Mouse (Mus musculus) naive thymus-derived CD4-positive, alpha-beta T cell, adult 5 months (primary cell): Measurements from ENCODE around the gene Enoph1. TPM values are rescaled to one million over a fixed set of nuclear protein-coding genes. Genes with fewer than 3 reads are reported as not detected.

Experiments used
- polyA plus RNA-seq: library from polyadenylated mRNA; unstranded; fragments of 100-300 nt; shearing (Covaris generic); gene quantifications from one replicate; pipeline ENCODE4 v1.2.1, GENCODE M21; 2017

Gene Enoph1
- polyA plus RNA-seq: 27.9 TPM

GRCm38 (mm10) chr5:100039602-100040142 is at the start of gene Enoph1, which contains the start of gene Hnrnpdl:
Gene Enoph1, plus strand, starts transcription at chr5:100039985.
Gene Hnrnpdl, minus strand, starts transcription at chr5:100039664.

Other genes starting within 250 kb of the Enoph1 start
- not detected for gene Vamp9, start 133.7 kb upstream of the Enoph1 start, polyA plus RNA-seq
- 497 TPM for gene Hnrnpd, start 61.0 kb upstream of the Enoph1 start, polyA plus RNA-seq
- gene 4930524J08Rik, start 60.9 kb upstream of the Enoph1 start, polyA plus RNA-seq: not detected
- 238 TPM for gene Hnrnpdl, start 321 bp upstream of the Enoph1 start, polyA plus RNA-seq
- not detected for gene Tmem150c, start 119.8 kb downstream of the Enoph1 start, polyA plus RNA-seq